Mouse (Mus musculus) intestine, postnatal 0 days (tissue): ENCODE measurements at regions not wholly inside any gene's neighbourhood (a gene's known extent, or its start where the extent isn't known, plus 50 kb on each side); places are given as distances from the start of the nearest gene placed in this dataset.

Source experiments
- ATAC-seq: fragments of 200-750 bp; cut with Nextera tagmentation; 2 replicates; pipeline ENCODE4 v1.8.0; 2017; ENCODE audit warnings: mild to moderate bottlenecking, moderate TSS enrichment, moderate library complexity
- H3K27ac ChIP-seq: fragments of 300-500 bp; sonication (generic); 2 replicates; pipeline ENCODE4 v1.5.1; 2014; ENCODE audit warnings: mild to moderate bottlenecking, low read depth, low read length, moderate library complexity
- H3K27me3 ChIP-seq: fragments of 300-500 bp; sonication (generic); replicated peaks from 2 replicates; pipeline ENCODE4 v1.6.1; 2014; ENCODE audit warnings: low read length, mixed read lengths; ENCODE audit not compliant: control insufficient read depth, insufficient read depth
- H3K36me3 ChIP-seq: fragments of 300-500 bp; sonication (generic); 2 replicates; pipeline ENCODE4 v1.6.1; 2014; ENCODE audit warnings: mild to moderate bottlenecking, moderate library complexity; ENCODE audit not compliant: control insufficient read depth, insufficient read depth
- H3K4me1 ChIP-seq: fragments of 300-500 bp; sonication (generic); replicated peaks from 2 replicates; pipeline ENCODE4 v1.6.1; 2014; ENCODE audit warnings: antibody characterized with exemption, low read length, mixed read lengths; ENCODE audit not compliant: control insufficient read depth, insufficient read depth
- H3K4me2 ChIP-seq: fragments of 300-500 bp; sonication (generic); replicated peaks from 2 replicates; pipeline ENCODE4 v1.6.1; 2014; ENCODE audit warnings: low read depth, mild to moderate bottlenecking, moderate library complexity
- H3K4me3 ChIP-seq: fragments of 300-500 bp; sonication (generic); 2 replicates; pipeline ENCODE4 v1.5.1; 2014; ENCODE audit warnings: low read depth, low read length
- H3K9ac ChIP-seq: fragments of 300-500 bp; sonication (generic); 2 replicates; pipeline ENCODE4 v1.6.1; 2014; ENCODE audit warnings: mild to moderate bottlenecking, low read depth, low read length
- H3K9me3 ChIP-seq: fragments of 300-500 bp; sonication (generic); 2 replicates; pipeline ENCODE4 v1.6.1; 2016; ENCODE audit warnings: mixed run types; ENCODE audit not compliant: control insufficient read depth
- CTCF ChIP-seq: sonication (generic); IDR thresholded peaks from 2 replicates; pipeline ENCODE4 v1.5.1; 2016; ENCODE audit warnings: low read depth, mild to moderate bottlenecking, control low read depth, antibody characterized with exemption, moderate library complexity
- WGBS: fragments of 180-500 bp; shearing (Covaris S2); extraction: QIAGEN DNeasy Blood & Tissue Kit; methylation state at CpG from one replicate; pipeline ENCODE4 v1.1.7; 2014; 5-methylcytosine and 5-hydroxymethylcytosine counted together

- ATAC-seq: no peak
- no peaks in the 10 kb centered on the region for H3K4me1 ChIP-seq
Measured at GRCm38 (mm10) chr7:123733061-123733460, 232.8 kb upstream of the Zkscan2 start.

DNA sequence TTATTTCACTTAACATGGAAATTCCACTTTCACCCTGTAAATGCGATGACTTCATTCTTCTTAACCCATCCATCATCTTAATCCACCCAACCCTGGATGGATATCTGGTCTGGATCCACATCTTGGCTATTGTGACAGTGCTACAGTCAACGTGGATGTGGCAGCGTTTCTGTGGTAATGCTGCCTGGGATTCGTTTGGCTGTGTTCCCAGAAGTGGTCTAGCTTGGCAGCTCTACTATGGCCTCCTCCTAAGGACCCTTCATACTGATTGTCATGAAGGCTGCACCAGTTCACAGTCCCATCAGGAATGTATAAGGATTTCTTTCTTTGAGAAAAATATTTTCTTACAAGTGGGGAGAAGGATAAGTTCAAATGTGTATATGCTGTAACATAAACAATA lies 234.7 kb upstream of the Hs3st4 start:
- no peak overlapping the region for H3K27ac ChIP-seq
- H3K27me3 ChIP-seq: no peaks in the 10 kb centered on the region
- no peak for ATAC-seq
- WGBS: 56% methylated on average over 4 of the region's 4 CpGs
- no peak overlapping the region for H3K9ac ChIP-seq
- no peaks in the 10 kb centered on the region for H3K4me1 ChIP-seq
- TF ChIP-seq CTCF: no peak
- H3K4me3 ChIP-seq: no peak overlapping the region
- H3K4me2 ChIP-seq: no peak overlapping the region
- no peaks in the 10 kb centered on the region for H3K36me3 ChIP-seq
- H3K9me3 ChIP-seq: no peaks in the 10 kb centered on the region

More at GRCm38 (mm10) chr7:123733061-123733460, 232.8 kb upstream of the Zkscan2 start:
- Histone ChIP-seq H3K27ac (no peak overlapping the region), H3K36me3 (no peaks in the 10 kb centered on the region), H3K9me3 (no peaks in the 10 kb centered on the region), H3K9ac (no peak overlapping the region), H3K4me3 (no peak overlapping the region), H3K27me3 (no peaks in the 10 kb centered on the region), H3K4me2 (no peak overlapping the region)
- no peak for TF ChIP-seq CTCF
- 75% methylated on average over 3 of the region's 3 CpGs for WGBS

DNA sequence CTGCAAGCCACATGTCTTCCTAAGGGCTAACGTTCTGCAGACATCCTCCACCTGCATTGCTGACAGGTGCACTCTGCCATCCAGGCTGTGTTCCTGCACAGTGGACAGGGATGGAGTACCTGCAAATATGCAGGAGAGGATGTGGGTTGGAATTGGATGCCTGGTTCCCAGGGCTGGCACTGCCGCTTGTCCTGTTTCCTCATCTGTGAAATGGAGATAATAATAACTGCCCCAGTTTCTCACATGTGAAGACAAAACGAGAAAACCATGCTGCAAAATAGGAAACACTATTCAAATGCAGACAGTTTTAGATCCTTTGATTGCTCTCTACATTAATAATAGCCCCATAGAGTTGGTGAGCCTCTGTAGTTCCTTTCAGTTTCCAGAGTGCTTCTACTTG lies 229.4 kb upstream of the Hs3st4 start:
- ATAC-seq: no peak
- 78% methylated on average over 3 of the region's 3 CpGs for WGBS
- no peak overlapping the region for H3K4me2 ChIP-seq
- H3K9ac ChIP-seq: no peak overlapping the region
- H3K27me3 ChIP-seq: no peaks in the 10 kb centered on the region
- TF ChIP-seq CTCF: no peak
- no peak overlapping the region for H3K27ac ChIP-seq
- no peak overlapping the region for H3K4me3 ChIP-seq
- H3K36me3 ChIP-seq: no peaks in the 10 kb centered on the region
- no peaks in the 10 kb centered on the region for H3K9me3 ChIP-seq
- no peaks in the 10 kb centered on the region for H3K4me1 ChIP-seq

DNA sequence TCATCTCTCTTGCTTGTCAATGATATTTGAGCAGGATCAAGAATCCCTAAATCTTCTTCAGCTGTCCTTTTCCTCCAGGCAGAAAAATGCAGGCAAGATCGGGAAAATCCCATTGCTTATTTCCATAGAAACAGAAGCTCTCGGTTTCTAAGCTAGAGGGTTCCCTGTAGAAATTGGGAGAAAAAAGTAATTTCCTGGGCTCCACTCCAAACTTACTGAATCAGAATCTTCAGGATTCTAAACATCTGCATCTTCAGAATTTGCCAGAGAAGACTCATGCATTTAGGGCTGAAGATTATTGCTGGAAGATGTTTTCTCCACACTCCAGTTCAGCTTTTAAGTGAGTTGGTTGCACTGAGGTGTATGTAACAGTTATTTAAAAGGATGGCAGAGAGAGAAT lies 187.6 kb upstream of the Hs3st4 start:
- no peaks in the 10 kb centered on the region for H3K9me3 ChIP-seq
- H3K36me3 ChIP-seq: no peaks in the 10 kb centered on the region
- H3K9ac ChIP-seq: no peak overlapping the region
- WGBS: 68% methylated on average over 2 of the region's 2 CpGs
- TF ChIP-seq CTCF: no peak
- no peaks in the 10 kb centered on the region for H3K27me3 ChIP-seq
- no peaks in the 10 kb centered on the region for H3K4me1 ChIP-seq
- no peak overlapping the region for H3K27ac ChIP-seq
- H3K4me3 ChIP-seq: no peak overlapping the region
- H3K4me2 ChIP-seq: no peak overlapping the region
- no peak for ATAC-seq

- Histone ChIP-seq H3K4me3 (no peak overlapping the region), H3K27ac (no peak overlapping the region), H3K4me1 (no peaks in the 10 kb centered on the region), H3K4me2 (no peak overlapping the region), H3K27me3 (no peaks in the 10 kb centered on the region), H3K9me3 (no peaks in the 10 kb centered on the region), H3K9ac (no peak overlapping the region), H3K36me3 (no peaks in the 10 kb centered on the region)
- TF ChIP-seq CTCF: no peak
- ATAC-seq: no peak
- WGBS: 54% methylated on average over 3 of the region's 3 CpGs
Measured at GRCm38 (mm10) chr7:123796096-123796495, 186.6 kb upstream of the Hs3st4 start.

DNA sequence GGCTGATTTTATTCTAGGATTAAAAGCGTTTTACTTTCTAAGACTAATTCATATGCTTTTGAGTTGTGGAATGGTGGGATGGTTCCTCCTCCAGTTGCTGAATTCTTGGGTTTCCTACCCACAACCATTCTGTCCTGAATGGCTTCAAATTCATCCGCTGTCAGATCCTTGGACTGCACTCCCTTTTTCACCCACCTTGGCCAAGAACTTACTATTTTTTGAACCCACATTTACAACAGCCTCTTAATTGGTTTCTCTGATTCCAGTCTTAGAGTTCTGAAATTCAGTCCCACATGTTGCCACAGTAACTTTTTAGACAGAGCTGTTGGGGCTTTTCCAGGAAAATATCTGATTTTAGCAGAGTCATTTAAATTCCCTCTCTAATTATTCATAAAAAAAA lies 177.0 kb upstream of the Hs3st4 start:
- whole genome bisulfite sequencing: 89% methylated on average over 2 of the region's 2 CpGs
- Histone ChIP-seq H3K9ac (no peak overlapping the region), H3K9me3 (no peaks in the 10 kb centered on the region), H3K4me2 (no peak overlapping the region), H3K36me3 (no peaks in the 10 kb centered on the region), H3K27ac (no peak overlapping the region), H3K4me1 (no peaks in the 10 kb centered on the region), H3K4me3 (no peak overlapping the region), H3K27me3 (no peaks in the 10 kb centered on the region)
- no peak for TF ChIP-seq CTCF
- ATAC-seq: no peak

- no peak for ATAC-seq
- Histone ChIP-seq H3K4me3 (no peak overlapping the region), H3K36me3 (no peaks in the 10 kb centered on the region), H3K9ac (no peak overlapping the region), H3K4me1 (no peaks in the 10 kb centered on the region), H3K4me2 (no peak overlapping the region), H3K27ac (no peak overlapping the region), H3K27me3 (no peaks in the 10 kb centered on the region), H3K9me3 (no peaks in the 10 kb centered on the region)
- 83% methylated on average over 4 of the region's 4 CpGs for WGBS
- no peak for TF ChIP-seq CTCF
Measured at GRCm38 (mm10) chr7:123823976-123824375, 158.7 kb upstream of the Hs3st4 start.
